ENCODE assay signal across 11 mouse cellular contexts in genomic region chr12:38820642-38821041, GRCm38 (mm10). TPM values are rescaled to one million over a fixed set of nuclear protein-coding genes. Genes with fewer than 3 reads are reported as not detected.
A peak's percentile ranks its signal among the peaks of the same experiment; 100 is the strongest.
ATAC-seq lines count a peak whose summit lies in the region.
"Had no signal": no experiment of that assay in that cellular context is flagged by ENCODE, and none has a peak within 500 bp of the region (broad histone marks: within the 10 kb centered on the region; RNA-seq: fewer than 3 reads in every experiment).

No protein-coding gene starts in this region.

- no peak overlapping the region for H3K4me2 ChIP-seq in intestine, embryonic 15.5 days (replicated peaks)
- no peak overlapping the region for H3K4me2 ChIP-seq in intestine, embryonic 16.5 days (ENCODE audit: low read depth, low read length)
- H3K4me2 ChIP-seq in neural tube, embryonic 14.5 days (ENCODE audit: low read depth, low read length), result no peak overlapping the region
- no peak overlapping the region for H3K4me2 ChIP-seq in neural tube, embryonic 15.5 days
- H3K4me2 ChIP-seq: embryonic facial prominence, embryonic 13.5 days; embryonic facial prominence, embryonic 15.5 days; forebrain, embryonic 12.5 days had no signal

- H3K9ac ChIP-seq in intestine, embryonic 15.5 days, result no peak overlapping the region
- H3K9ac ChIP-seq in intestine, embryonic 16.5 days (ENCODE audit: low read depth, low read length), result no peak overlapping the region
- H3K9ac ChIP-seq in neural tube, embryonic 14.5 days (replicated peaks; ENCODE audit: low read depth, low read length), result no peak overlapping the region
- H3K9ac ChIP-seq in neural tube, embryonic 15.5 days (replicated peaks), result no peak overlapping the region
- H3K9ac ChIP-seq: embryonic facial prominence, embryonic 13.5 days; embryonic facial prominence, embryonic 15.5 days; forebrain, embryonic 12.5 days had no signal

- no peaks in the 10 kb centered on the region for H3K4me1 ChIP-seq in intestine, embryonic 15.5 days (replicated peaks)
- no peaks in the 10 kb centered on the region; the same call in 1 of the 2 replicates for H3K4me1 ChIP-seq in intestine, embryonic 16.5 days (ENCODE audit: control insufficient read depth, insufficient read depth, low read length)
- no peaks in the 10 kb centered on the region for H3K4me1 ChIP-seq in neural tube, embryonic 14.5 days (ENCODE audit: control insufficient read depth, insufficient read depth, low read length)
- no peaks in the 10 kb centered on the region for H3K4me1 ChIP-seq in neural tube, embryonic 15.5 days
- H3K4me1 ChIP-seq: embryonic facial prominence, embryonic 13.5 days; embryonic facial prominence, embryonic 15.5 days had no signal

- 36% methylated on average over 4 of the region's 4 CpGs for WGBS in intestine, embryonic 15.5 days
- WGBS in intestine, embryonic 16.5 days, result 33% methylated on average over 4 of the region's 4 CpGs
- WGBS in neural tube, embryonic 14.5 days, result 69% methylated on average over 4 of the region's 4 CpGs
- WGBS in neural tube, embryonic 15.5 days, result 65% methylated on average over 4 of the region's 4 CpGs

- H3K27me3 ChIP-seq in intestine, embryonic 15.5 days (replicated peaks), result no peaks in the 10 kb centered on the region
- H3K27me3 ChIP-seq in intestine, embryonic 16.5 days (replicated peaks; ENCODE audit: control insufficient read depth, insufficient read depth, low read length), result no peaks in the 10 kb centered on the region
- no peaks in the 10 kb centered on the region for H3K27me3 ChIP-seq in neural tube, embryonic 14.5 days (ENCODE audit: control insufficient read depth, insufficient read depth, low read length)
- no peaks in the 10 kb centered on the region for H3K27me3 ChIP-seq in neural tube, embryonic 15.5 days (replicated peaks)
- H3K27me3 ChIP-seq: embryonic facial prominence, embryonic 13.5 days; embryonic facial prominence, embryonic 15.5 days; forebrain, embryonic 12.5 days had no signal

- H3K36me3 ChIP-seq in intestine, embryonic 15.5 days, result no peaks in the 10 kb centered on the region
- no peaks in the 10 kb centered on the region for H3K36me3 ChIP-seq in intestine, embryonic 16.5 days (ENCODE audit: control insufficient read depth, insufficient read depth, low read length)
- no peaks in the 10 kb centered on the region for H3K36me3 ChIP-seq in neural tube, embryonic 14.5 days (ENCODE audit: control insufficient read depth, insufficient read depth, low read length)
- no peaks in the 10 kb centered on the region for H3K36me3 ChIP-seq in neural tube, embryonic 15.5 days
- H3K36me3 ChIP-seq: embryonic facial prominence, embryonic 13.5 days; embryonic facial prominence, embryonic 15.5 days; forebrain, embryonic 10.5 days; forebrain, embryonic 12.5 days had no signal

- H3K4me3 ChIP-seq in intestine, embryonic 15.5 days (replicated peaks), result no peak overlapping the region
- no peak overlapping the region for H3K4me3 ChIP-seq in intestine, embryonic 16.5 days (ENCODE audit: low read length)
- H3K4me3 ChIP-seq in neural tube, embryonic 14.5 days (ENCODE audit: low read depth, low read length), result no peak overlapping the region
- no peak overlapping the region for H3K4me3 ChIP-seq in neural tube, embryonic 15.5 days (replicated peaks)
- H3K4me3 ChIP-seq: embryonic facial prominence, embryonic 13.5 days; embryonic facial prominence, embryonic 15.5 days; erythroblast, embryonic 14.5 days; forebrain, embryonic 10.5 days; forebrain, embryonic 12.5 days had no signal

- ATAC-seq in intestine, embryonic 15.5 days, result peak; percentile 43; the same call in 1 of the 2 replicates
- ATAC-seq in intestine, embryonic 16.5 days, result no peak
- ATAC-seq in neural tube, embryonic 14.5 days (ENCODE audit: low read depth), result peak; percentile 41
- ATAC-seq in neural tube, embryonic 15.5 days (ENCODE audit: low FRiP score), result no peak
- ATAC-seq: forebrain, embryonic 14.5 days; forebrain, embryonic 16.5 days had no signal

- H3K9me3 ChIP-seq in intestine, embryonic 15.5 days, result no peaks in the 10 kb centered on the region
- H3K9me3 ChIP-seq in intestine, embryonic 16.5 days (ENCODE audit: control insufficient read depth, low read length), result no peaks in the 10 kb centered on the region
- no peaks in the 10 kb centered on the region for H3K9me3 ChIP-seq in neural tube, embryonic 14.5 days (ENCODE audit: control insufficient read depth, low read length)
- no peaks in the 10 kb centered on the region for H3K9me3 ChIP-seq in neural tube, embryonic 15.5 days (replicated peaks)
- H3K9me3 ChIP-seq: embryonic facial prominence, embryonic 13.5 days; embryonic facial prominence, embryonic 15.5 days; forebrain, embryonic 10.5 days; forebrain, embryonic 12.5 days had no signal

- no peak overlapping the region for H3K27ac ChIP-seq in intestine, embryonic 15.5 days
- no peak overlapping the region for H3K27ac ChIP-seq in intestine, embryonic 16.5 days (ENCODE audit: low read length)
- H3K27ac ChIP-seq in neural tube, embryonic 14.5 days (ENCODE audit: low read depth, low read length), result no peak overlapping the region
- no peak overlapping the region for H3K27ac ChIP-seq in neural tube, embryonic 15.5 days (replicated peaks)
- H3K27ac ChIP-seq: embryonic facial prominence, embryonic 13.5 days; embryonic facial prominence, embryonic 15.5 days; forebrain, embryonic 10.5 days; forebrain, embryonic 12.5 days had no signal

RNA-seq across cellular contexts. Expression of gene Etv1, which starts 41.5 kb away (rescaled TPM):
- 28.9 and 35.1 TPM in 2 replicates for polyA plus RNA-seq in intestine, embryonic 15.5 days (2015; fragmentation: Nextera tagmentation; extraction: Ambion mirVana)
- polyA plus RNA-seq in intestine, embryonic 16.5 days (2015; fragmentation: Nextera tagmentation; extraction: Ambion mirVana), result 29.0 and 31.6 TPM in 2 replicates
- polyA plus RNA-seq in neural tube, embryonic 14.5 days (2014; fragmentation: Nextera tagmentation; extraction: Ambion mirVana), result 15.8 and 30.9 TPM in 2 replicates
- polyA plus RNA-seq in neural tube, embryonic 15.5 days (2015; fragmentation: Nextera tagmentation; extraction: Ambion mirVana), result 22.7 and 28.7 TPM in 2 replicates
- polyA plus RNA-seq: erythroblast, embryonic 14.5 days had no signal

Comparison
In these comparisons a context has a peak if more than half of its experiments do, and no peak if none do; other contexts are left out.
1. ATAC-seq: peak in intestine, embryonic 15.5 days (single experiment) and neural tube, embryonic 14.5 days (single experiment); none in intestine, embryonic 16.5 days (single experiment) and neural tube, embryonic 15.5 days (single experiment).